Mouse (Mus musculus): ENCODE measurements at regions not wholly inside any gene's neighbourhood (a gene's known extent, or its start where the extent isn't known, plus 50 kb on each side); places are given as distances from the start of the nearest gene placed in this dataset.

DNA sequence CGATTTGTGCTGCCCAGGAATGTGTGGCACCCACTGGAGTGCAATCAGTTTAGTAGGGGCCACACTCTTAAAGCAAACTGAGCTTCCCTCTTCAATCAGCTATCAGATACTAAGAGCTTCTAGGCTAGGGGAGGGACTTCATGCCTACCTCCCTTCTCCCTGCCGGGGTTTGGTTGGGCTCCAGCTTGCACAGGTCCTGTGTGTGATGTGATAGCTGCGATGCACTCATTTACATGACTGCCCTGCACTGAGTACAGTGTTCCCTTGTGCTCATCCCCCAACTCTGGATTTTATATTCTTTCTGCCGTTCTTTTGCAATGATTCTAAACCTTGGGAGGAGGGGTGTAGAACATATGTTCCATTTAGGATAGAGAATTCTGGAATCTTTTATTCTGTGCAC, 109.5 kb downstream of the Dact1 start:
- TF ChIP-seq CTCF (conservative IDR thresholded peaks at IDR 0.05; ENCODE audit: low read length) (no peak), NANOG (IDR thresholded peaks at IDR 0.05; ENCODE audit: borderline replicate concordance, low read length) (no peak)
